Mouse (Mus musculus): ENCODE results near the gene Cfap221. TPM values are rescaled to one million over a fixed set of nuclear protein-coding genes. Genes with fewer than 3 reads are reported as not detected.

The Cfap221 gene
- total RNA-seq (2014; rRNA removed) = 1.9 TPM in 1 of 2 replicates, not detected in the other
- 0.25 and 0.29 TPM in 2 replicates for polyA plus RNA-seq (2015; fragmentation: Nextera tagmentation; extraction: Ambion mirVana)

DNA sequence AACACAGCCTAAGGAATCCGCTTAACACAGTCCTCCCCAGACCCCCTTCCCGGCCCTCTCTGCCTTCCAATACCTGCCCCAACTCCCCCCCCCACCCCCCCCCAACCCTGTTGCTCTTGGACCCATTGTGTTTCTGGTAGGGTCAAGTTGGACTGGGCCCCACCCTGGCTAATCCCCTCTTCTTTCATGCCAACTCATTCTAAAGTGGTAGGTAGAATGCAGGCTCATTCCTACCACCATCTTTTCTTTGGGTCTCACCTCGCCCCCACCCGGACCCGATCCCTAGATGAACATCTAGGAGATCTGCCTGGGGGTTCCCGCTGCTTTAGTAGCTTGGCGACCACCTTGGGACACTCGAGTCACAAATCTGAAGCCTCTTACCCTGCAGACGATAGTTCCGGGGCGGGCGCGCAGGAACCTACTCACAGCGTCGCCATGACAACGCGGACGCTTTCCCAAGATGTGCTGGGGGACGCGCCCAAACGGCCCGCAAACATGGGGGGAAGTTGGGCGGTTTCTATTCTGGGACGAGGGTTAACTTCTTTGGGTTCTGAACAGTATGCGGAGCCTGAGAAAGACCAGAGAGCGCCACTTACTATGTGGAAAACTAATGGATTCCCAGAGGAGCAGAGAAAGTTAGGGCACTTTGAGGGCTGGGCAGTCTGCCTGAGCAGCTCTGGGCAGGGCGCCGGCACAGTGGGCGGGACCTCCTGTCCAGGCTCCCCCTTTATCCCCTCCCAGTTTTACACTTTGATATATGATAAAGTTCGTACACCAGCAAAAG lies at the start of gene Cfap221:
TSS of gene Cfap221 (minus strand) at position 437 of the 784 bp plus-strand sequence.
- H3K9ac ChIP-seq (replicated peaks; ENCODE audit: low read length) = no peak within 1 kb of the TSS
- no peak within 1 kb of the TSS for H3K27ac ChIP-seq
- 6% methylated on average over 30 of the region's 30 CpGs for WGBS
- TF ChIP-seq CTCF (IDR thresholded peaks at IDR 0.05; ENCODE audit: low read depth) = no peak
- H3K36me3 ChIP-seq (ENCODE audit: insufficient read depth, low read length) = no peaks in the 10 kb centered on the region
- H3K4me3 ChIP-seq (ENCODE audit: low read length) = peak within 1 kb of the TSS; percentile 42
- H3K9me3 ChIP-seq (ENCODE audit: low read length) = no peaks in the 10 kb centered on the region
- H3K4me2 ChIP-seq (ENCODE audit: low read depth, low read length) = peak within 1 kb of the TSS; percentile 75
- peak; percentile 85 for DNase-seq (ENCODE audit: low spot score)
- no peaks in the 10 kb centered on the region for H3K27me3 ChIP-seq (ENCODE audit: insufficient read depth, low read length)
- peak; percentile 92 for ATAC-seq
- H3K4me1 ChIP-seq (ENCODE audit: insufficient read depth, low read length) = no peaks in the 10 kb centered on the region

DNA sequence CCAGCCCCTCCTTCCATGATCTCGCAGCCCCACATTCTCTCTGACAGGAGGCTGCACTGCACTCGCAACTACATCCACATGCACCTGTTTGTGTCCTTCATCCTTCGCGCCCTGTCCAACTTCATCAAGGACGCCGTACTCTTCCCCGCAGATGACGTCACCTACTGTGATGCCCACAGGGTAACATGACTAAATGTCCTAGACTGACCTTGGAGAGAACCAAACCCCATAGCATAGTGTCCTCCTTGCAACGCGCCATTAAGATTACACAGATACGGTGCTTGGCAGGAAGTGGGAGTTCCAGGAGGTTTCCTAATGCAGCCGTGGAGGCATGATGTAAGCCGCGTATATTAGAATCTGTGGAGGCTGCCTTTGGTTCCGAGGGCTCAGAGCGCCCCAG lies 47.5 kb upstream of the Cfap221 start:
- no peak for ATAC-seq

DNA sequence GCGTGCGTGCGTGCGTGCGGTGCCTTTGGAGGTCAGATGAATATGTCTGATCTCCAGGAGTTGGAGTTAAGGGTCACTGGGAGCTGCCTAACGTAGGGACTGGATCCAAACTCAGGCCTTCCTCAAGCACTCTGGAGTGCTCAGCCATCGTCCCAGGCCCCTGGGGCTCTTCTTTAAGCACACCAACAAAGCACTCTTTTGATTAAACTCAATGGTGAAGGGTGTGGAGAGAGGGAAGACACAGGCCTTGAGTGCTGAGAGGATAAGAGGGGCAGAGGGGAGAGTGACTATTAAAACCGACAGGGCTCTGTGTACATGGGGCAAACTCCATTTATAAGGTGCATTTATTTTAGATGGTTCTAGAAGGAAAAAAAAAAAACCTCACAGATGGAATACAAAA lies 45.4 kb upstream of the Cfap221 start:
- ATAC-seq (no peak), DNase-seq (ENCODE audit: low spot score) (no peak)
- Histone ChIP-seq H3K9me3 (ENCODE audit: low read length) (no peaks in the 10 kb centered on the region), H3K36me3 (ENCODE audit: insufficient read depth, low read length) (no peaks in the 10 kb centered on the region), H3K27me3 (ENCODE audit: insufficient read depth, low read length) (no peaks in the 10 kb centered on the region), H3K4me2 (ENCODE audit: low read depth, low read length) (no peak overlapping the region), H3K4me1 (ENCODE audit: insufficient read depth, low read length) (no peaks in the 10 kb centered on the region), H3K27ac (no peak overlapping the region), H3K4me3 (ENCODE audit: low read length) (no peak overlapping the region), H3K9ac (replicated peaks; ENCODE audit: low read length) (no peak overlapping the region)
- WGBS = 72% methylated on average over 8 of the region's 8 CpGs
- no peak for TF ChIP-seq CTCF (IDR thresholded peaks at IDR 0.05; ENCODE audit: low read depth)

More for the DNA sequence above, 47.5 kb upstream of the Cfap221 start:
- H3K9ac ChIP-seq (replicated peaks; ENCODE audit: low read length) = no peak overlapping the region
- H3K27me3 ChIP-seq (ENCODE audit: insufficient read depth, low read length) = no peaks in the 10 kb centered on the region
- no peaks in the 10 kb centered on the region for H3K9me3 ChIP-seq (ENCODE audit: low read length)
- TF ChIP-seq CTCF (IDR thresholded peaks at IDR 0.05; ENCODE audit: low read depth) = no peak
- DNase-seq (ENCODE audit: low spot score) = no peak
- WGBS = 88% methylated on average over 16 of the region's 16 CpGs
- H3K36me3 ChIP-seq (ENCODE audit: insufficient read depth, low read length) = no peaks in the 10 kb centered on the region
- no peak overlapping the region for H3K4me3 ChIP-seq (ENCODE audit: low read length)
- H3K4me1 ChIP-seq (ENCODE audit: insufficient read depth, low read length) = no peaks in the 10 kb centered on the region
- H3K4me2 ChIP-seq (ENCODE audit: low read depth, low read length) = no peak overlapping the region
- no peak overlapping the region for H3K27ac ChIP-seq

DNA sequence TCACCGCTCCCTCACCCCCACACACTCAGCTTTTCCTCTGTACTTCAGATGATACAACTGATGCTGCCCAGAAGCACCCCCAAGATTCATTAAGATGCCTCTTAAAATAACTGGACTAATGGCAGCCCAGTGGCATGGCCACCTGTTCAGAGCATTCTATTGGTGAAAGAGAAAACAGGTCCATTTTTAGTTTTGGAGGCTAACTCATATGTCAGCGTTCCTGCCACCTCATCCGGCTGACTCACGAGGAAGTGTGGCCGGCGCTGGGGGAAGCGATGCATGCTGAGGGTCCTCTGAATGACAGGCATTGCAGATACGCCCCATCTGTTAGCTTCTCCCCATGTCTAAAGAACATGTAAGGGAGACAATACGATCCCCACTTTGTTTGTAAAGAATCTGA lies 41.6 kb upstream of the Cfap221 start:
- no peak overlapping the region for H3K4me2 ChIP-seq (ENCODE audit: low read depth, low read length)
- no peaks in the 10 kb centered on the region for H3K27me3 ChIP-seq (ENCODE audit: insufficient read depth, low read length)
- no peak overlapping the region for H3K4me3 ChIP-seq (ENCODE audit: low read length)
- H3K9me3 ChIP-seq (ENCODE audit: low read length) = no peaks in the 10 kb centered on the region
- 65% methylated on average over 9 of the region's 9 CpGs for WGBS
- H3K27ac ChIP-seq = no peak overlapping the region
- no peak overlapping the region for H3K9ac ChIP-seq (replicated peaks; ENCODE audit: low read length)
- no peaks in the 10 kb centered on the region for H3K36me3 ChIP-seq (ENCODE audit: insufficient read depth, low read length)
- ATAC-seq (no peak), DNase-seq (ENCODE audit: low spot score) (no peak)
- TF ChIP-seq CTCF (IDR thresholded peaks at IDR 0.05; ENCODE audit: low read depth) = no peak
- no peaks in the 10 kb centered on the region for H3K4me1 ChIP-seq (ENCODE audit: insufficient read depth, low read length)

DNA sequence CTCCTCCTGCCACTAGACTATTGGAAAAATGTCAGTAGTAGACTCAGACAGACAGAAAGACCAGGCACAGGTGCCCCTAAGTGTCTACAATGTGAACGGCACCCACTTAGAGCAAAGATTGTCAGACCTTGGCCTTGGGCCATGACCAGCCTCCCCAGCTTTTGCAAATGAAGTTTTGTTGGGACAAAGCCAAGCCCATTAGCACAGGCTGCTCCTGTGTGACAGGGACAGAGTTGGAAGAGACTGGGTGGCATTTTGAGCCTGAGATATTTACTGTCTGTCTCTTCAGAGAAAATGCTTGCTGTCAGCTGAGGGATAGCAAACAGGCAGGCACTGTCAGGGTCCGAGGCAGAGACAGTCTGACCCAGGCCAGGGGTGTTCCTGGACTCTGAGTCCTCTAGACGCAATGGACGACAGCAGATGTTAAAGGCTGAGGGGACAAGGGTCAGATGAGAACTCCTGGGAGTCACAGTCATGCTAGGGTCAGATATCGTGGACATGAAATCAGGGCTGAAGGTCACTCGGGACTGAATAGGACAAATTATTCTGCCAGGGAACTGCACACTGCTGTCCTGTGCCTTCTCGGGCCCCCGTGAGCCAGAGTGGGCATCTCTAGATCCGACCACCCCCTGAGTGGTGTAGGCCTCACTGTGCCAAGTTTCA lies 40.1 kb upstream of the Cfap221 start:
- Histone ChIP-seq H3K4me3 (ENCODE audit: low read length) (no peak overlapping the region), H3K36me3 (ENCODE audit: insufficient read depth, low read length) (no peaks in the 10 kb centered on the region), H3K4me2 (ENCODE audit: low read depth, low read length) (no peak overlapping the region), H3K27ac (no peak overlapping the region), H3K9ac (replicated peaks; ENCODE audit: low read length) (no peak overlapping the region), H3K27me3 (ENCODE audit: insufficient read depth, low read length) (no peaks in the 10 kb centered on the region), H3K4me1 (ENCODE audit: insufficient read depth, low read length) (no peaks in the 10 kb centered on the region), H3K9me3 (ENCODE audit: low read length) (no peaks in the 10 kb centered on the region)
- no peak for TF ChIP-seq CTCF (IDR thresholded peaks at IDR 0.05; ENCODE audit: low read depth)
- 46% methylated on average over 9 of the region's 9 CpGs for WGBS
- DNase-seq (ENCODE audit: low spot score) = peak; percentile 60
- no peak for ATAC-seq

DNA sequence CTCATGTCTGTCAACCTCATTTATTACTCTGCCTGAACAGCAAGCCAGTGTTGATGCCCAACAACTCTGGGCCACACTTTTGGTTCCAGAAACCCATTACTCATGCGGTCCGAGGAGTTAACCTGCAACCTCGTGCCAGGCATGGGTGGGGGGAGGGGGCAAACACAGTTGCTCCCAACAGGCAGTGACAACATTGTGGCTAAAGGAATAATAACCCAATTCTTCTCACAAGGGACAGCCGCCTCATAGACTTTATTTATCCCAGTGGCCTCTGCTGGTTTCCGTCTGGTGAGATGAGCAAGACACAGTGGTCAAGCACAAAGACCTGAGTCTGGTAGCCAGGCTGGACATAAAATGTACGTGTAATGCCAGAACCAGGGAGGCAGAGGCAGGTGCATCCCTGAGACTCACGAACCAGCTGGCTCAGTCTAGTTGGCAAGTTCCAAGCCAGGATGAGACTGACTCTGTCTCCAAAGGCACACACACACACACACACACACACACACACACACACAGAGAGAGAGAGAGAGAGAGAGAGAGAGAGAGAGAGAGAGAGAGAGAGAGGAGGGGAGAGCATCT lies 38.5 kb upstream of the Cfap221 start:
- DNase-seq (ENCODE audit: low spot score) = no peak
- TF ChIP-seq CTCF (IDR thresholded peaks at IDR 0.05; ENCODE audit: low read depth) = no peak
- Histone ChIP-seq H3K36me3 (ENCODE audit: insufficient read depth, low read length) (no peaks in the 10 kb centered on the region), H3K9me3 (ENCODE audit: low read length) (no peaks in the 10 kb centered on the region), H3K4me2 (ENCODE audit: low read depth, low read length) (no peak overlapping the region), H3K4me1 (ENCODE audit: insufficient read depth, low read length) (no peaks in the 10 kb centered on the region), H3K27me3 (ENCODE audit: insufficient read depth, low read length) (no peaks in the 10 kb centered on the region), H3K27ac (no peak overlapping the region), H3K4me3 (ENCODE audit: low read length) (no peak overlapping the region), H3K9ac (replicated peaks; ENCODE audit: low read length) (no peak overlapping the region)
- 64% methylated on average over 7 of the region's 7 CpGs for WGBS
- ATAC-seq = no peak

Measured in hindbrain, postnatal 0 days (tissue).